Mouse (Mus musculus) layer of hippocampus, adult 8-10 months (tissue): Measurements from ENCODE around the gene Fundc2. TPM values are rescaled to one million over a fixed set of nuclear protein-coding genes. Genes with fewer than 3 reads are reported as not detected.

Experiments used
- DNase-seq, 2 experiments: peaks; one replicate each; pipeline ENCODE4 v3.0.0; 2022; ENCODE audit warnings: low spot score in 2 of 2
- total RNA-seq, 4 experiments: library from RNA; stranded (reverse); gene quantifications; 2 replicates each; pipeline ENCODE4 v1.2.4; 2022

Gene Fundc2
- total RNA-seq: 10 to 100 TPM; 46.7 to 55.4 (median 51.2) TPM

- DNase-seq: peak; percentile 10 to 57
These were observed at the start of gene Fundc2, which contains the start of gene F8 for GRCm38 (mm10) chrX:75382195-75382771. Gene Fundc2, plus strand, starts transcription at chrX:75382399. Gene F8, minus strand, starts transcription at chrX:75382615.

GRCm38 (mm10) chrX:75370197-75370596 lies 12.0 kb upstream of the Fundc2 start:
- no peak for DNase-seq

DNA sequence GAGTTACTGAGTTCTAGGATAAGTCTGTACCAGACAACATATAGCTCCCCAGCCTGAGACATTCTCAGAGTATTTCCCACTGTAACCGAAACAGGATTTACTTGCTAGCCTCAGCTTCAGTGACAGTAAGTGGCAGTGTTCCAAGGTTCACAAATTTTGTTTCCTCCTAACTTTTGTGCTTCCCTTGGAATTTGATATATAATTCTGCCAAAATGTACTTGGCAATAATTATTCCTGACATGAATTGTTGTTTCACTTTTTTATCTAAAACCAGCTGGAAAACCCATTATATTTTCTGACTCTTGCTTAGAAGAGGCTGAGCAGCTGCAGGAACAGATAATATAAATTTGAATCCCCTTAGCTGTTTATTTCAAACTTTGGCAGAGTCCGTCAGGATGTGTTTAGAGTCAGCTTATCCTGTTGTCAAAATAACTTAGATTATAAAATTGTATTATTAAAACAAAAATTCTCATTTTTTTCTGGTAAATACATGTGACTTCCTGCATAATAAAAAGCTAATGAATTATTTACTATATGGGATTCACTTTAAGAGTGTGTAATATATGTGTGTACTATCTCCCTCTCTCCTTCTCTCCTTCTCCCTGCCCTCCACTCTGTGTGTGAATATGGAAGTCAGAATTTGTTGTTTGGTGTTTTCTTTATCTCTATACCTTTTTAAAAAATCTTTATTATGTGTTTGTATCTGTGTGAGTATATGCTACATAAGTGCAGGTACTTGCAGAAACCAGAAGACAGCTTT lies 9.4 kb upstream of the Fundc2 start:
- DNase-seq: no peak

- DNase-seq: no peak
These were observed 5.4 kb upstream of the Fundc2 start for GRCm38 (mm10) chrX:75376815-75377214.

DNA sequence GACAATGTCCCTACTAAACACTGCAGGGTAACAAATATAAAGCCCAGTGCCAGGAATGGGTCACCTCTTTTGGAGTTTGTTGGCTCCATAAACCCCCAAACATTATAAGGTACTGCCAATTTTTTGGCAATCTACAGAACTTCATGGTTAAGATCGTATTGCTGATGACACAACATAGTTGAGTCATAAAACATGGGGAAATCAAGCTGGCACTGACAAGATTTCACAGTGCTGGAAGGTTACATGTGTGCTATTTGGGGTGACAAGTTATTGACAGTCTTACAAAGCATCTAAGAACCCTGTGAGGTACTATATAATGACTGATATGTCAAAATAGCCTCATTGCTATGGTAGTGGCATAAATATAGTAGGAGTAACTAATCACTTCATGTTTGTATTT lies 1.0 kb upstream of the Fundc2 start:
- no peak for DNase-seq

DNA sequence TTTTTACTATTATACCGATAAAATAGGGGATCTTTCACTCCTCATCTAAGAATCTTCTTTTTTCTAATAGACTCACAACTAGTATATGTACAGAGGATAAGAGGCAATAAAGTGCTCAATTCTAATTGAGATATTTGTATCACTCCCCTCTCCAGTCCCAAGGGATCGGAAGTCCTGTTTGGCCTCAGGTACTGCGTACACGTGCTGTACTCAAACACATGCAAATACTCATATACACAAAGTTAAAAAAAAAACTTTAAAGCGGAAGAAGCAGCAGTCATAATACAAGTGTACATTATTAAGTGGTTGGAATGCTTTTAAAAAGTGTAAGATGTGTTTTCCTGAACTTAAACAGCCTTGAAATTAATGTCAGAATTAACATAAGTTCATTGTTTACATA lies 500 bp upstream of the Fundc2 start:
- DNase-seq: no peak

DNA sequence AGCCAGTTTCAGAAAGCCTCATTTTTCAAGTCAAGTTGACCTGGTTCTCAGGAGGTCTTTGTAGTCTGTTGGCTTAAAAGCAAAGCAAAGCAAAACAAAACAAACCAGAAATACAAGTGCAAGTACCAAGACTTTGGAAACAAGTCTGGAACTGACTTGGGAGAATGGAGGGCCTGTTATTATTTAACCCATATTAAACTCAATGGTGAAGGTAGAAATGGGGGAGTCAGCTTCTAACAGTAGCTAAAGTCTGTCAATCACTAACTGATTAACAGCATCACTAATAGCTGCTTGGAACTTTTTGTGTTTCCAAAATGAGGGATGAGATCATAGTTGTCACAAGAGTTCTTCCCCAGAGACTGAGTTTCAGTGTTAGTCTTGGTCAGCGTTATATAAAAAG lies 17.3 kb downstream of the Fundc2 start:
- DNase-seq: no peak

DNA sequence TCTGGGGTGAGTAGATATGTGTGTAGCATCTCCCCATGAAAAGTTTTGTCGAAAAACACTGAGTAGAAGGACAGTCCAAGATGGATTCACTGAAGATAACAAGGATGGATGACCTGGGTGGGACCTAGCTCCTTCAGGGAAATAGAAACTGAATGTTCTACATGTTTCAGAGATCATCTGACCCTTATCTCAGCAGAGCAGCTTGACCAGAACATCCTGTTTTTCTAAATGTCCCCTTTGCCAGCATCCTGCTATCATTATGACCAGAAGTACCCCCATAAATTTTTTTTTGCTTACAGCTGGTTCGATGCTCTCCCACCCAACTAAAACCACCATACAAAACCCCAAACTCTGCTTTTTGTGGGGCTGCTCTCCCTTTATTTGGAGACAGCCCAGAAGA lies 20.5 kb downstream of the Fundc2 start:
- no peak for DNase-seq

- DNase-seq: no peak
These were observed 21.2 kb downstream of the Fundc2 start for GRCm38 (mm10) chrX:75403350-75403749.

GRCm38 (mm10) chrX:75409711-75410110 lies 27.5 kb downstream of the Fundc2 start:
- no peak for DNase-seq

GRCm38 (mm10) chrX:75415936-75416785 lies 34.0 kb downstream of the Fundc2 start, which contains the start of the genes Cmc4, Mtcp1 and Brcc3:
Gene Cmc4, minus strand, starts transcription at chrX:75416584.
Gene Mtcp1, minus strand, starts transcription at chrX:75416588.
Gene Brcc3, plus strand, starts transcription at chrX:75416628.
- peak; percentile 78 to 83 for DNase-seq

Other genes starting within 250 kb of the Fundc2 start
- gene Smim9, start 218.6 kb upstream of the Fundc2 start, total RNA-seq: not detected
- 1 to 10 TPM; 1.7 to 3.2 (median 2.3) TPM for gene F8, start 216 bp downstream of the Fundc2 start, total RNA-seq
- gene Cmc4, start 34.2 kb downstream of the Fundc2 start, total RNA-seq: 10 to 100 TPM; 11.9 to 14.3 (median 12.0) TPM
- 10 to 100 TPM in 2 of 4 experiments, 1 to 10 TPM in 2; 8.9 to 13.7 (median 10.1) TPM for gene Mtcp1, start 34.2 kb downstream of the Fundc2 start, total RNA-seq
- 10 to 100 TPM; 35.5 to 38.2 (median 36.3) TPM for gene Brcc3, start 34.2 kb downstream of the Fundc2 start, total RNA-seq
- gene Vbp1, start 131.9 kb downstream of the Fundc2 start, total RNA-seq: 10 to 100 TPM; 65.9 to 84.3 (median 75.0) TPM
- gene Rab39b, start 195.8 kb downstream of the Fundc2 start, total RNA-seq: 10 to 100 TPM; 35.5 to 43.8 (median 40.6) TPM